Mouse (Mus musculus) liver, embryonic 12.5 days (tissue): ENCODE data around the gene Olfr279. TPM values are rescaled to one million over a fixed set of nuclear protein-coding genes. Genes with fewer than 3 reads are reported as not detected.

Source experiments
- ATAC-seq: fragments of 200-750 bp; cut with Nextera tagmentation; 2 replicates; pipeline ENCODE4 v1.8.0; 2017; ENCODE audit warnings: moderate number of reproducible peaks, mild to moderate bottlenecking, moderate library complexity
- H3K27ac ChIP-seq: fragments of 300-500 bp; sonication (generic); 2 replicates; pipeline ENCODE4 v1.5.1; 2016; ENCODE audit warnings: mild to moderate bottlenecking
- H3K27me3 ChIP-seq: fragments of 300-500 bp; sonication (generic); replicated peaks from 2 replicates; pipeline ENCODE4 v1.6.1; 2016; ENCODE audit warnings: mild to moderate bottlenecking, moderate library complexity
- H3K36me3 ChIP-seq: fragments of 300-500 bp; sonication (generic); 2 replicates; pipeline ENCODE4 v1.6.1; 2016; ENCODE audit warnings: mild to moderate bottlenecking, moderate library complexity
- H3K4me1 ChIP-seq: fragments of 300-500 bp; sonication (generic); 2 replicates; pipeline ENCODE4 v1.6.1; 2016
- H3K4me2 ChIP-seq: fragments of 300-500 bp; sonication (generic); 2 replicates; pipeline ENCODE4 v1.6.1; 2016; ENCODE audit warnings: mild to moderate bottlenecking, moderate library complexity
- H3K4me3 ChIP-seq: fragments of 300-500 bp; sonication (generic); 2 replicates; pipeline ENCODE4 v1.5.1; 2016; ENCODE audit warnings: mild to moderate bottlenecking, moderate library complexity
- H3K9ac ChIP-seq: fragments of 300-500 bp; sonication (generic); 2 replicates; pipeline ENCODE4 v1.6.1; 2016; ENCODE audit warnings: mild to moderate bottlenecking, moderate library complexity
- H3K9me3 ChIP-seq: fragments of 300-500 bp; sonication (generic); replicated peaks from 2 replicates; pipeline ENCODE4 v1.6.1; 2016; ENCODE audit warnings: mild to moderate bottlenecking, moderate library complexity
- WGBS: fragments of 180-500 bp; shearing (Covaris S2); methylation state at CpG from one replicate; pipeline ENCODE4 v1.1.7; 2016; ENCODE audit not compliant: insufficient replicate concordance; 5-methylcytosine and 5-hydroxymethylcytosine counted together
- polyA plus RNA-seq: library from polyadenylated mRNA; unstranded; fragments of >200 nt; fragmentation: Nextera tagmentation; extraction: Ambion mirVana; gene quantifications from 2 replicates; pipeline ENCODE4 v1.2.1, GENCODE M21; 2016

Gene Olfr279
- polyA plus RNA-seq, 1 experiment from 2014 or later = not detected

DNA sequence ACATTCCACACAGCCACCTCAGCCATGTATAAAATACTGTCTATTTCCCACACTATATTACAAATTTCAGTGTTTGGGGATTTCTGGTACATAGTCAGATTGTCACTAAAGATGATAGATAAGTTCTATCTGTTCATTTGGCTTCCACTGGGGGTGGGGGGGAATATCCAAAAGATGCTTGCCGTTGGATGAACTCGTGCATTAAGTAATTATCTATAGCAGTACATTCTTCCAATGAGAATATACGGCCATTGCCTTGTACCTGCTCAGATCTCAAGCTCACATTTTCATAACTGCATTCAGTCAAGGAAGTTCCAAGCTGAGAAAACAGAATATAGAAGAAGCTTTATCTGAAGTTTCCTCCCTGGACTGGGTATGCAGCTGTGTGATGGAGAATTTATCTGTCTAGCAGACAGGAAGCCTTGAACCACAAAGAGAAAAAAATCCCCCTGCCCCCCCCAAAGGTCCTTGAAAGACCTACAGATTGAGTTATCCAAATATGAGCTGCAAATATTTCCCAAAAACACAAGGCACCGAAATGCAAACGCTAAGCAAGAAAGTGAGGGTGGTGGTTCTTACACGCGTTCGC lies 5.7 kb upstream of the Olfr279 start:
- Histone ChIP-seq H3K4me3 (no peak overlapping the region), H3K9me3 (no peaks in the 10 kb centered on the region; the same call in 1 of the 2 replicates)
- no peak for ATAC-seq

DNA sequence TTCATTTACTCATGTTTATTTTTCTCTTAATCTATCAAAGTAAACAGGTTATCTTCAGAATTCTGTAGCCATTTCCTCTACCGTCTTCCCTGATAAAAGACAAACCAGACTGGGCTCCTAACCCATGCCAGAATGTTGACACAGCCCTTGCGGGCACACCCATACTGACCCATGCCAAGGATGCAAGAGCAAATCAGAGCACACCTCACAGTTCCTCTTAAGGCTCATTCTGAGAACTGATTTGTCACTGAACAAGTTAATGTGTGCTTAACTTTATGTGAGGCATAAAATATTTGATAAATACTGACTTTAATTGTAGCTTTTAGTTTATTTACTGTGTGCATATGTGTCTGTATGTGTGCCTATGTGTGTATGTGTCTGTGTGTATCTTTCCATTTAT lies 870 bp upstream of the Olfr279 start:
- Histone ChIP-seq H3K4me1 (no peaks in the 10 kb centered on the region), H3K36me3 (no peaks in the 10 kb centered on the region), H3K27me3 (0 out of 2 replicates have a peak, but pooled peaks cover 4% of the 10 kb centered on the region), H3K9me3 (no peaks in the 10 kb centered on the region; the same call in 1 of the 2 replicates), H3K4me2 (no peak overlapping the region), H3K9ac (no peak overlapping the region), H3K4me3 (no peak overlapping the region), H3K27ac (no peak overlapping the region)
- no peak for ATAC-seq
- WGBS = 46% methylated on average over 2 of the region's 2 CpGs

More for the DNA sequence above, 5.7 kb upstream of the Olfr279 start:
- 71% methylated on average over 8 of the region's 8 CpGs for WGBS
- Histone ChIP-seq H3K9ac (no peak overlapping the region), H3K27me3 (no peaks in the 10 kb centered on the region), H3K4me1 (no peaks in the 10 kb centered on the region), H3K36me3 (no peaks in the 10 kb centered on the region), H3K27ac (no peak overlapping the region), H3K4me2 (no peak overlapping the region)

- Histone ChIP-seq H3K9me3 (no peaks in the 10 kb centered on the region), H3K27ac (no peak overlapping the region), H3K4me1 (no peaks in the 10 kb centered on the region), H3K27me3 (0 out of 2 replicates have a peak, but pooled peaks cover 4% of the 10 kb centered on the region), H3K36me3 (no peaks in the 10 kb centered on the region), H3K4me3 (no peak overlapping the region), H3K9ac (no peak overlapping the region), H3K4me2 (no peak overlapping the region)
- 70% methylated on average over 17 of the region's 17 CpGs for WGBS
- ATAC-seq = no peak
These were observed 5.4 kb downstream of the Olfr279 start for GRCm38 (mm10) chr15:98497631-98498030.

GRCm38 (mm10) chr15:98503317-98503716 lies 11.1 kb downstream of the Olfr279 start:
- H3K9ac ChIP-seq = no peak overlapping the region
- H3K36me3 ChIP-seq = no peaks in the 10 kb centered on the region
- no peak overlapping the region for H3K4me3 ChIP-seq
- no peaks in the 10 kb centered on the region for H3K4me1 ChIP-seq
- no peaks in the 10 kb centered on the region for H3K9me3 ChIP-seq
- H3K4me2 ChIP-seq = no peak overlapping the region
- WGBS = 64% methylated on average over 3 of the region's 3 CpGs
- no peak for ATAC-seq
- no peak overlapping the region for H3K27ac ChIP-seq
- H3K27me3 ChIP-seq = peaks cover 18% of the 10 kb centered on the region; the same call in 1 of the 2 replicates

DNA sequence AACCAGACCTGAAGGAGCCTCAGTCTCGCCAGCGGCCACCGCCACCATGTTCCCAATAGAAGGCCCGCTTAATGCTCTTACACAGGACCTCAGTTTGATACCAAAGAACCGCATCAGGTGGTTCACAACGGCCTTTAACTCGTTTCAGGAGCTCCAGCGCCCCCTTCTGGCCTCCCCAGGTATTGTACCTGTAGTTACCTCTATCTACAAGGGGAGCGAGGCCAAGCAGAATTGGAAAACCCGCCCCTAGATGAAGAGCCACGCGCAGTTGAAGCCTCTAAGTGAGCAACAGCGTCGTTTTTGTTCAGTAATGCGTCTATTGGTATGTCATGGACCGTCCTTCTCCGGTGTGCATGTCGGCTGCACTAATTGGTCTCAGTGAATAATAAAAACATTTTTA lies 12.3 kb downstream of the Olfr279 start:
- no peak overlapping the region for H3K4me2 ChIP-seq
- no peaks in the 10 kb centered on the region for H3K36me3 ChIP-seq
- no peaks in the 10 kb centered on the region for H3K4me1 ChIP-seq
- H3K27ac ChIP-seq = no peak overlapping the region
- H3K4me3 ChIP-seq = no peak overlapping the region
- no peak overlapping the region for H3K9ac ChIP-seq
- peaks cover 20% of the 10 kb centered on the region; the same call in 1 of the 2 replicates for H3K27me3 ChIP-seq
- no peak for ATAC-seq
- no peaks in the 10 kb centered on the region for H3K9me3 ChIP-seq
- WGBS = 12% methylated on average over 18 of the region's 18 CpGs

- Histone ChIP-seq H3K4me3 (no peak overlapping the region), H3K27me3 (peaks cover 20% of the 10 kb centered on the region; the same call in 1 of the 2 replicates), H3K4me2 (no peak overlapping the region), H3K9me3 (no peaks in the 10 kb centered on the region), H3K36me3 (no peaks in the 10 kb centered on the region), H3K27ac (no peak overlapping the region), H3K9ac (no peak overlapping the region), H3K4me1 (peaks cover 9% of the 10 kb centered on the region; the same call in 1 of the 2 replicates)
- WGBS = 42% methylated on average over 9 of the region's 9 CpGs
- no peak for ATAC-seq
These were observed 14.2 kb downstream of the Olfr279 start for GRCm38 (mm10) chr15:98506253-98506957.

GRCm38 (mm10) chr15:98507321-98507720 lies 15.1 kb downstream of the Olfr279 start:
- Histone ChIP-seq H3K4me1 (peaks cover 16% of the 10 kb centered on the region; the same call in 1 of the 2 replicates), H3K9ac (no peak overlapping the region), H3K9me3 (no peaks in the 10 kb centered on the region), H3K4me3 (no peak overlapping the region), H3K27me3 (peaks cover 20% of the 10 kb centered on the region; the same call in 1 of the 2 replicates), H3K4me2 (no peak overlapping the region), H3K36me3 (no peaks in the 10 kb centered on the region), H3K27ac (no peak overlapping the region)
- 78% methylated on average over 6 of the region's 6 CpGs for WGBS
- no peak for ATAC-seq

GRCm38 (mm10) chr15:98509387-98509786 lies 17.2 kb downstream of the Olfr279 start:
- no peak overlapping the region for H3K27ac ChIP-seq
- no peak overlapping the region for H3K9ac ChIP-seq
- H3K36me3 ChIP-seq = no peaks in the 10 kb centered on the region
- no peak overlapping the region for H3K4me3 ChIP-seq
- 36% methylated on average over 2 of the region's 2 CpGs for WGBS
- H3K27me3 ChIP-seq = peaks cover 16% of the 10 kb centered on the region; the same call in 1 of the 2 replicates
- no peak for ATAC-seq
- H3K4me1 ChIP-seq = peaks cover 25% of the 10 kb centered on the region; the same call in 1 of the 2 replicates
- H3K9me3 ChIP-seq = no peaks in the 10 kb centered on the region
- H3K4me2 ChIP-seq = no peak overlapping the region

- WGBS = 26% methylated on average over 25 of the region's 25 CpGs
- no peaks in the 10 kb centered on the region for H3K9me3 ChIP-seq
- 0 out of 2 replicates have a peak, but pooled peaks cover 6% of the 10 kb centered on the region for H3K27me3 ChIP-seq
- H3K9ac ChIP-seq = no peak overlapping the region
- no peaks in the 10 kb centered on the region for H3K36me3 ChIP-seq
- H3K4me2 ChIP-seq = peak overlapping the region; percentile 60
- H3K4me1 ChIP-seq = peaks cover 25% of the 10 kb centered on the region; the same call in 1 of the 2 replicates
- ATAC-seq = peak; percentile 49
- no peak overlapping the region for H3K27ac ChIP-seq
- H3K4me3 ChIP-seq = peak overlapping the region; percentile 25
These were observed 18.5 kb downstream of the Olfr279 start for GRCm38 (mm10) chr15:98510438-98511385.

GRCm38 (mm10) chr15:98511386-98511928 lies 19.3 kb downstream of the Olfr279 start:
- WGBS = 53% methylated on average over 13 of the region's 13 CpGs
- H3K9me3 ChIP-seq = no peaks in the 10 kb centered on the region
- H3K4me1 ChIP-seq = peaks cover 25% of the 10 kb centered on the region; the same call in 1 of the 2 replicates
- no peaks in the 10 kb centered on the region; the same call in 1 of the 2 replicates for H3K36me3 ChIP-seq
- 0 out of 2 replicates have a peak, but pooled peaks cover 6% of the 10 kb centered on the region for H3K27me3 ChIP-seq
- H3K9ac ChIP-seq = no peak overlapping the region
- ATAC-seq = no peak
- H3K27ac ChIP-seq = no peak overlapping the region
- H3K4me2 ChIP-seq = peak overlapping the region; percentile 60
- H3K4me3 ChIP-seq = no peak overlapping the region

DNA sequence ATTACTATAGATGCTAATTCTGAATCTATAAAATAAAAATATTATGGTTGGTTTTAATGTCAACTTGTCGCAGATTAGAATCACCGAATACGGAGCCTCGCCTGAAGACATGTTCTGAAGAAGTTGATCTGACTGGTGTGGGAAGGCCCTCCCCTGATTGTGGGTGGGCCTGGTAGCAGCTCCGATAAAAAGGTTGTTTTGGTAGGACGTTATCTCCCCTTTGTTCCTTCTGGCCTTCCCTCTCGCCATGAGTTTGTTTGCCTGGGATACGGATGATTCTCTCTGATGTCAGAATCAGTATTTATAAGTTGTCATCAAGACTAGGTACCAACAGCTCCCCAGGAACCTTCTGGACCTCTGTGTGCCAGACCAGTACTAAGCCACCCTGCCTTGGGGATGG lies 20.0 kb downstream of the Olfr279 start:
- Histone ChIP-seq H3K36me3 (no peaks in the 10 kb centered on the region; the same call in 1 of the 2 replicates), H3K27ac (no peak overlapping the region), H3K4me2 (no peak overlapping the region), H3K4me1 (peaks cover 25% of the 10 kb centered on the region; the same call in 1 of the 2 replicates), H3K9me3 (no peaks in the 10 kb centered on the region), H3K4me3 (no peak overlapping the region), H3K9ac (no peak overlapping the region), H3K27me3 (0 out of 2 replicates have a peak, but pooled peaks cover 6% of the 10 kb centered on the region)
- 39% methylated on average over 8 of the region's 8 CpGs for WGBS
- no peak for ATAC-seq
